Mouse (Mus musculus): Measurements from ENCODE around the gene Mfsd8.
"Not testable (repeated sequence)": the region's sequence is repeated elsewhere in the genome, so short reads cannot be mapped to it uniquely, and the experiment has no call there.

Mfsd8 gene

DNA sequence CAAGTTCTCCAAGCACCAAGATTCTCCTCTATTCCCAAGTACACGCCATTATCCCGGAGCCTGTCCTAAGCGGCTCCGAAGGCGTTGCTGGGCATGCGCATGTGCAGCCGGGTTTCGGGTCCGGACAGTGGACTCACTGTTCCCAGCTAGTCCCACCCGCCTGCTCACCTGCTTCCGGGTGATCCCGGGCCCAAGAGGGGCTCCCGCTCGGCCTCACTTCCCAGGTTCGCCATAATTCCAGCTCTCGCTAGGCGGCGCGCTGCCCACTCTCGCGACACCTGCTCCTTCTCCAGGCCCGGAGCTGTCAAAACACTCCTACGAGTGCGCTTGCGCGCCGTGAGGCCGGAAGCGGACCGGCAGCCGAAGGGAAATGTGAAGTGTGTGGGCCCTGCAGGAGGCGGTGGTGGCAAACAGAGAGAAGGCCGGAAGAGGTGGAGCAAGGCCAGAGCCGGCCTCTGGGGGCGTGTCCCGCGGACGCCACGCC lies at the start of gene Mfsd8:
Mfsd8 (minus strand) TSS at position 414 of the 484 bp plus-strand sequence.
- peak; percentile 95 to 99 for DNase-seq

DNA sequence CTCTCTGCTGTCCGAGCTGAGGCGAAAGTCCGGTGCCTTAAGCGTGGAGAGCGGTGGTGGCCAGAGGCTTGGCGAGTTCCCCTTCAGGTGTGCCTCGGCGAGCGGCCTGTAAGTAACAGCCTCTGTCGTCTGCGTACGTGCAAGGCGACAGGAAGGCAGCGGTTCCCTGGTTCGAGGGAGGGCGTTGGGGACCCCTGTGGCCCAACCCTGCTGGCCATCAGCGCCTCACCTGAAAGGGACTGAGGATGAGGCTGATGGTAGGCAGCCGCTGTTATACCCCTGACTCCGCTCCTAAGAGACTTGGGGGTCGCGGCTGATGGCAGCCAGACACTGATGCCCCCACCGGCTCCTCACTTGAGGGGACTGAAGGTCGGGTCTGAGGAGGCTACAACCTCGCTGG lies 47.6 kb upstream of the Mfsd8 start:
- peak; percentile 7 to 52 for DNase-seq

DNA sequence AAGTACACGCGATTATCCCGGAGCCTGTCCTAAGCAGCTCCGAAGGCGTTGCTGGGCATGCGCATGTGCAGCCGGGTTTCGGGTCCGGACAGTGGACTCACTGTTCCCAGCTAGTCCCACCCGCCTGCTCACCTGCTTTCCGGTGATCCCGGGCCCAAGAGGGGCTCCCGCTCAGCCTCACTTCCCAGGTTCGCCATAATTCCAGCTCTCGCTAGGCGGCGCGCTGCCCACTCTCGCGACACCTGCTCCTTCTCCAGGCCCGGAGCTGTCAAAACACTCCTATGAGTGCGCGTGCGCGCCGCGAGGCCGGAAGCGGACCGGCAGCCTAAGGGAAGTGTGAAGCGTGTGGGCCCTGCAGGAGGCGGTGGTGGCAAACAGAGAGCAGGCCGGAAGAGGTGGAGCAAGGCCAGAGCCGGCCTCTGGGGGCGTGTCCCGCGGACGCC lies 47.2 kb upstream of the Mfsd8 start:
- DNase-seq: peak; percentile 98 to 100

DNA sequence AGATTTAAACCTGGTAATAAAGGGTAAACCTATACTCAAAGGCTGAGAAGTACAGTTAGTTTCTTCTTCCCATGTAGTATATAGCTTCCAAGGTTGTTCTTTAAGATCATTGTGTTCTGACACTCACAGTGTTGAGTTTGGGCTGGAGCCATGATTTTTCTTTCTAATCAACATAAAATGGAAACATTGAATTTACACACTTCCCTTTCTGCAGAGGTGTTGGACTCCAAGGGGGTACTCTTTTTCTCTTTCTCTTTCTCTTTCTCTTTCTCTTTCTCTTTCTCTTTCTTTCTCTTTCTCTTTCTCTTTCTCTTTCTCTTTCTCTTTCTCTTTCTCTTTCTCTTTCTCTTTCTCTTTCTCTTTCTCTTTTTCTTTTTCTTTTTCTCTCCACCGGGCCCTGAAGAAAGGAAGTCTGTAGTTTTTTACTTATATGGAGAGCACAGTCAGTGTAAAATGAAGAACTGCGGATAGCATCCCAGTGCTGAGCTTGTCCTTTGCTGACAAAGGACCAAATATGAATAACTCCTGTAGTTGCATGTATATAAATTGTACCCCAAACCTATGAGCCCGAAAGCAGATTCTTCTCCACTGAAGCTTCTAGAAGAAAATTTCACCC lies 6.5 kb upstream of the Mfsd8 start:
- not testable (repeated sequence) for DNase-seq

DNA sequence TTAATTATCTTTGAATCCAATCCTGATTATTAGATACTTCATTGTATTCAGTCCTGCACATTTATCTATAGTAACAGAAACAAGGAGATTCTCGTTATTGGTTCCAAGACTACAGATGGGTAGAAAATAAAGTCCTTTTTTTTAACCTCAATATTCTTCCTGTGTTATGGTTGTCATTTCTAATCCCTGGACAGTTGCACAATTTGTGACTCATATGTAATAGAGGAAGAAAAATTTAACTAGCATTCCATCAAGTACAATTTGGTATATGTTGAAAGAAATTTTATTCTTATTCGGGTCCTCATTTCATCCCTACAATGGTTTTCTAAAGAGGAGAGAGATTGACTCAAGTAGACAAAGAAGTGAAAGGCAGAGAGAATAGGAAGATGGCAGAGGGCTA lies 1.2 kb upstream of the Mfsd8 start:
- DNase-seq: not testable (repeated sequence)

DNA sequence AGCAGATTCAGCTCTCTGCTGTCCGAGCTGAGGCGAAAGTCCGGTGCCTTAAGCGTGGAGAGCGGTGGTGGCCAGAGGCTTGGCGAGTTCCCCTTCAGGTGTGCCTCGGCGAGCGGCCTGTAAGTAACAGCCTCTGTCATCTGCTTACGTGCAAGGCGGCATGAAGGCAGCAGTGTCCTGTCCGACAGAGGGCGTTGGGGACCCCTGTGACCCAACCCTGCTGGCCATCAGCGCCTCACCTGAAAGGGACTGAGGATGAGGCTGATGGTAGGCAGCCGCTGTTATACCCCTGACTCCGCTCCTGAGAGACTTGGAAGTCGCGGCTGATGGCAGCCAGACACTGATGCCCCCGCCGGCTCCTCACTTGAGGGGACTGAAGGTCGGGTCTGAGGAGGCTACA lies 332 bp upstream of the Mfsd8 start:
- peak; percentile 57 to 77 for DNase-seq

DNA sequence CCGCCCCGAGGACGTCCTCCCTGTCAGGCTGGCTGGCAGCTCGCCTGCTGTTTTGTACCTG lies 101 bp upstream of the Mfsd8 start, which contains the start of gene Abhd18:
Abhd18 (plus strand) TSS at position 14 of the 61 bp plus-strand sequence.
- DNase-seq: not testable (repeated sequence)

DNA sequence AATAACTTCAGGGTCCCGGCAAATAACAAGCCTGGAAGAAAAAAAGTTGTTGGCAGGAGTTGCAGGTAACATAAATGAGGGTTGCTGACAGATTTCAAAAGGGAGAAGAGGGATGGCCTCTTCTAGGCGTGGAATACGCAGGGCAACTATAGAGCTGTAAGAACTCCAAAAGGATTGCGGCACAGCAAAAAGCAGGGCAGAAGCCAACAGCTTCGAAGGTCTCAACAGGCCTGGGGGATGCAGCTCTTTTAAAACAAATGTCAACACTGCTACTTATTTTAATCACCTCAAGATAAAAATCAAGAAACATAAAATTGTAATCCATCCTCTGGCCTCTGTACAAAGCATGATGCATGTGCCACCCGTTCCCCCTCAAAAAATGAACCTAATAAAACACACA lies 1.2 kb downstream of the Mfsd8 start:
- not testable (repeated sequence) for DNase-seq

DNA sequence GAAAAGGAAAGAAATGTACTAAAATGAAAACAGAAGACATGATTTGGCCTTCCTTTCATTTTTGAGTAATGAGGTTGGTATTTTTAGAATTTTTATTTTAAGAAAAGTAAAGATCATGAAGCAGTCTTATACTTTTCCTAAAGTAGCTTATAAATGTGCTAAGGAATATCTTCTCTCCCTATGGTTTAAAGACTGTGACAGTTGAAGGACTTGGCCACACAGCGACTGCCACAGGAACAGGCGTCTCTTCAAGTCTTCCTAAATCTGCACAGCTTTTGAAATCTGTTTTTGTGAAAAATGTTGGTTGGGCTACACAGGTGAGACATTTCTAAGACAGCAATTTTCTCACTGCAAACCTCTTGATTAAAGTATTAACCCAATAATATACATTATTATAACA lies 33.4 kb downstream of the Mfsd8 start:
- DNase-seq: no peak

DNA sequence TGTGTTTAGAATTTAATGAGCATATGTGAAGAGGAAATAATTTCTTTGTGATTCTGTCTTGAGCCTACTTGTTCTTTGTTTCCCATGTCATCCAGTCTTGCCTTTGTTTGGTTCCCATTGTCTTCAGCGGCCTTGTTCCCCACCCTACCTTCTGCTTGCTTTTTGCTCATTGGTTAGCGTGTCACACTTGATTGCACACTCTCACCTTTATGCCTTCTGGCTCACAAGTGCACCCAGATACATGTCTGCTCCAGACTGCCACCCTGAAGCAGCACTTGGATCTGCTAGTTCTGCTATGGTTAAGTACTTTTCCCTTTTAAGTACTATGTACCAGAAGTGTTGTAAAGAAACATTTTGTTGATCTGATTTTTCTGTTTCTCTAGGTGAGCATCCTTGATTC lies 36.8 kb downstream of the Mfsd8 start:
- DNase-seq: no peak

DNA sequence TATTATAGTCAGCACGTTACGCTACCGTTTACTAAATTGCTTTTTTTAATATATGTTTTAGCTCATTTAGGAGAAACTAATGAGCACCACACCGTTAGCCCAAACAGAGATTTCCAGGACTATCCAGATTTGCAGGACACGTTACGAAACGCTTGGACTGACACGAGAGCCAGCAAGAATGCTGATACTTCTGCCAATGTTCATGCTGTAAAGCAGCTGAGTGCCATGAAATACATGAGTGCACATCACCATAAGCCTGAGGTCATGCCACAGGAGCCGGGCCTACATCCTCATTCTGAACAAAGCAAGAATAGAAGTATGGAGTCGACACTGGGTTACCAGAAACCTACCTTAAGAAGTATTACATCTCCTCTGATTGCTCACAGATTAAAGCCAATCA lies 38.0 kb downstream of the Mfsd8 start:
- no peak for DNase-seq

DNA sequence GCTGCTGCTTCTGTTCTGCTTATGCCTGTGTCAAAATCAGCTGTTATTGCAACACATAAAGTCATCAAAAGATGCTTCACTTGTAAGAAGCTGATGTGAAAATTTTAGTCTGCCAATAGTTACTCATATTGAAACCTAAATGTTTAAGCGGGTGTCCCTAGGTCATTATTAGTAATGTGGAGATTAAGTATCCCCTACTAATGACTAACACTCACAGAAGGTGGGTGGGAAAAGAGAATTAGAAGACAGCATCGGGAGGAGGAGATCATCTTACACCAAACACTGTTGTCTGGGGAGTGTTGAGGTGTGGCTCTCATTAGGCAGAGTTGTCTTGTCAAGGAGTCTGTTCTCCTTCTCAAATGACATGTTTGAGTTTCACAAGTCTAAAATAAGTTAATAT lies 39.8 kb downstream of the Mfsd8 start:
- no peak for DNase-seq

DNA sequence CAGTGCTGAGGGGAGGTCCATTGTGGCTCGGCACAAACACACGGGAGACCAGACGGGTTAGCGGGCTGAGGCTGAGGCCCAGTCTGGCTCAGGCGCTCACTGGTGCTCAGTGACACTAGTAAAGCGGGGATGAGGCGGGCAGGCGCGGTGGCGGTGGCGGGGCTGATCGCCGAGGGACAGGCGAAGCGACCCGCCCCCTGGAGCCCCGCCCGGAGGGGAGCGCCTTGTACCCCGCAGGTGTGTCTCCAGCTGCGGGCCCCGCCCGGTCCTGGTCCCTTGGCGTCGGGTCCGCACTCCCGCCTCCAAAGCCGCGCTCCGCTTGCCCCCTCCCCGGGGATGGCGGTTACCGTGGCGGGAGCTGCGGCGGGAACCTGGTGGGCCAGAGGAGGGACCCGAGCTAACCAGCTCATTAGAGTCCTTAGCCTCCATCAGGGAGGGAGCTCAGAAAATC lies 46.3 kb downstream of the Mfsd8 start:
- peak; percentile 23 to 68 for DNase-seq

DNA sequence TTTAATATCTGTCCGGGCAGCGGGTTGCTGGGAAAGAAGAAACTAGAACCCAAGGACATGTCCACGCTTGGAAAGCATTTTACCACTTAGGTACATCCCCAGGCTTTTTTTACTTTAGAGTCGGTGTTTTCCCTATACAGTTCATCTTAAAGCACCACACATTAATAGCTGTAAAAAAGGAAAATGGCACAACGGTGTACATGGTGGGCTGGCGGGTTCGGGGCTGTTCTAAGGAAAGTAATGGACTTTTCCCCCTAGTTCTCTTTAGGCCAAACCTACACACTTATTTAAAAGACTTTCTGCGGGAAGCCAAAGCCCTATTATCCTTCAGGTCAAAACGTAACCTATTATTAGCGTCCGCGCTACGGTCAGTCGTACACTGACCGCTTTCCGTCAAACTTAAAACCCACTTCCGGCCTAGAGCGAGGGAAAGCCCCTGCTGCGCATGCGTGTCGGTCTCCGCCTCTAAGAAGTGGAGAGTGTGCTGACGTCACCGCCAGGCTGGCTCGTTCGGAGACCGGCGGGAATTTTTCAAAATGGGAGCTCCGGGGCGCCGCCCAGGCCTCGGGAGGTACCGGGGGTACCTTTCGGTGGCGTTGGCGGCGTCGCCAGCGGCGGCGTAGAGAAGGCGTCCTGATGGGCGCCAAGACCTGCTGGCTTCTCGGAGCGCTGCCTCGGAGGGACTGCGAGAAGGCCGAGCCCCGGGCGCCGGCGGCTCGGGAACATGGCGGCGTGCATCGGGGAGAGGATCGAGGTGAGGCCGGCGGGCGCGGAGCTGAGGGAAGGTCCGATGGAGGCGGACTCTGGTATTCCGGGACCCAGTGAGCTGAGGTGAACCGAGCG lies 46.9 kb downstream of the Mfsd8 start, which contains the start of gene Plk4:
Plk4 (plus strand) TSS at position 490 of the 843 bp plus-strand sequence.
- DNase-seq: peak; percentile 98 to 100

DNA sequence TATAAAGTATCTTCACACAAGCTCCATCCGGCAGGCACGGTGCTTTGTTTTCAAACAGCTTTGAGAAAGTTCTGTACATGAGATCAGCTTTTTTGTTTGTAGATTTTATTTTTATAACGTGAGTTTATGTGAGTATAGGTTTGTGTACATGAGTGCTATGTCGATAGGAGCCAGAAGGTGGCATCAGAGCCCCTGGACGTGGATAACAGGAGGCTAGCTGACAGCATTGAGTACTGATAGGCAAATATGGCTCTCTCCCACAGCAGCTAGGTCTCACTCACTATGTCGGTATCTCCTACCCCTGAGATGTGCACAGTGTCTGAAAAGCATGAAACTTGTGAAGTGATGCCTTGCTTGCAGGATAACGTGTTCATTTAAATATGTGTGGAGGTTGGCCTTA lies 48.2 kb downstream of the Mfsd8 start:
- peak; percentile 59 to 74 for DNase-seq

DNA sequence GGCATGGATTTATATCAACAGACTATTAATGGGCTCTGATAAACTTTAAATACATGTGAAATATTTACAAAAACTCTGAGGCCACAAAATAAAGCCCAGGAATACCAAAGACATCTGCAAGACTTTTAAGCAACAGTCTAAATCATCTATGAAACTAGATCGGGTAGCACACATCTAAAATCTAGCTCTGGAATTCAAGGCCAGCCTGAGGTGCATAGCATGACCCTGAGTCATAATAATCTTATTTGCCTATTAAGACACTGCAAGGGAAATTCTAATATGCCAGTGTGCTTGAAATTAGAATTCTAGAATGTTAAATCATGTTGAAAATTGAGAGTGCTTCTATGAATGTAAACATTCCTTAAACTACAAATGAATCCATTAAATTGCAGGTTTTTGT lies 48.6 kb downstream of the Mfsd8 start:
- DNase-seq: no peak

DNA sequence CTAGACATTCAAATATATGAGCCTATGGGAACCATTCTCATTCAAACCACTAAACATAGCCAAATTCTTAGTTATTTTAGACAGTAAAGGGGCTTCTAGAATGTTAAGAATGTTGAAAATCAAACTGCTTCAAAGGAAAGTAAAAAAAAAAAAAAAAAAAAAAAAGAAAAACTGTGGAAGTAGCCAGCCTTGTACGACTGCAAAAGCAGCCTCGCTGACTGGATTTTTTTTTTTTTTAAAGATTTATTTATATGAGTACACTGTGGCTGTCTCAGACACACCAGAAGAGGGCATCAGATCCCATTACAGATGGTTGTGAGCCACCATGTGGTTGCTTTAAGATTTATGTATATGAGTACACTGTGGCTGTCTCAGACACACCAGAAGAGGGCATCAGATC lies 52.9 kb downstream of the Mfsd8 start:
- DNase-seq: no peak
